Mouse (Mus musculus) neutrophil, adult 5-6 weeks (primary cell): Measurements from ENCODE around the gene Rmi2. TPM values are rescaled to one million over a fixed set of nuclear protein-coding genes. Genes with fewer than 3 reads are reported as not detected.

Experiments
- total RNA-seq: library from RNA; stranded (forward); fragments of 200-1000 nt; gene quantifications from 2 replicates; pipeline ENCODE4 v1.2.3, GENCODE M21; 2017

Gene Rmi2
- total RNA-seq, 1 experiment from 2014 or later = 0.47 TPM

Other genes starting within 250 kb of the Rmi2 start
- gene Socs1, start 49.5 kb upstream of the Rmi2 start, total RNA-seq = 3.5 and 3.7 TPM in 2 replicates
- gene Tnp2, start 46.4 kb upstream of the Rmi2 start, total RNA-seq = not detected in 2 replicates
- not detected in 2 replicates for gene Prm3, start 44.1 kb upstream of the Rmi2 start, total RNA-seq
- gene Prm2, start 38.9 kb upstream of the Rmi2 start, total RNA-seq = not detected in 2 replicates
- gene Prm1, start 29.2 kb upstream of the Rmi2 start, total RNA-seq = not detected in 2 replicates
- not detected in 2 replicates for gene Gm11172, start 22.1 kb upstream of the Rmi2 start, total RNA-seq
- gene Snn, start 225.9 kb downstream of the Rmi2 start, total RNA-seq = 214 and 226 TPM in 2 replicates
- 208 and 209 TPM in 2 replicates for gene Litaf, start 231.1 kb downstream of the Rmi2 start, total RNA-seq